Mouse (Mus musculus): ENCODE data around the gene Kcns1. TPM values are rescaled to one million over a fixed set of nuclear protein-coding genes. Genes with fewer than 3 reads are reported as not detected.
"Not testable (repeated sequence)": the region's sequence is repeated elsewhere in the genome, so short reads cannot be mapped to it uniquely, and the experiment has no call there.

Kcns1 gene
- not detected for polyA plus RNA-seq (2021)

- DNase-seq (ENCODE audit: low read depth, low spot score) (no peak), ATAC-seq (no peak)
- H3K27me3 ChIP-seq = no peaks in the 10 kb centered on the region
- in situ Hi-C loops (cut with MboI; ENCODE audit: low pct_unique_long_range_greater_than_20kb) = no loop called here
- no peak for TF ChIP-seq CTCF (IDR thresholded peaks at IDR 0.05)
- ChIA-PET CTCF (no interaction called here), POLR2A (no interaction called here)
Observed at GRCm38 (mm10) chr2:164170902-164171301, at the start of gene Kcns1. Kcns1 (minus strand) TSS chr2:164171113.

DNA sequence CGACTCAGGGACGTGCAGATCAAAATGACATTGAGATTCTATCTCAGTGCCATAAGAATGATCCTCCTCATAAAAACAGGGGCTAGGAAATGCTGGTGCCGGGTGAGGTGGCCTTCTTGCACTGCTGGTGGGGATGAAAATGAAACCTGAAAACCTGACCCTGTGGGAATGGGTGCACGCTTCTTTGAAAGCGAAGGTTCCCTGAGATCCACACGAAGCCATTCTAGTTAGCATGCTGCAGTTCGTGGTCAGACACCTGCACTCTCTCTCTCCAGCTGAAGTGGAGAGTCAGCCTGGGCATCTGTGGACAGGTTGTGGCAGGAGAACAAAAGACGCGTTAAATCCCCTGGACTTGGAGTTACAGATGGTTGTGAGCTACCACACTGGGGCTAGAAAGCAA lies 48.4 kb upstream of the Kcns1 start:
- TF ChIP-seq CTCF (IDR thresholded peaks at IDR 0.05) = no peak
- peaks cover 20% of the 10 kb centered on the region for H3K27me3 ChIP-seq

GRCm38 (mm10) chr2:164212711-164213110 lies 41.8 kb upstream of the Kcns1 start:
- ATAC-seq = no peak
- in situ Hi-C loops (cut with MboI; ENCODE audit: low pct_unique_long_range_greater_than_20kb) = no loop called here
- TF ChIP-seq CTCF (IDR thresholded peaks at IDR 0.05) = no peak
- ChIA-PET CTCF (no interaction called here), POLR2A (interaction anchor here (0.6 kb wide), 1 partner anchor 441 kb away, joined by 3 read pairs; no protein-coding TSS in a partner anchor)
- H3K27me3 ChIP-seq = peaks cover 9% of the 10 kb centered on the region
- DNase-seq (ENCODE audit: low read depth, low spot score) = no peak

More for the DNA sequence above, 48.4 kb upstream of the Kcns1 start:
- CTCF ChIA-PET = no interaction called here
- ATAC-seq (no peak), DNase-seq (ENCODE audit: low read depth, low spot score) (no peak)
- in situ Hi-C loops (cut with MboI; ENCODE audit: low pct_unique_long_range_greater_than_20kb) = no loop called here
- POLR2A ChIA-PET = no interaction called here

- TF ChIP-seq CTCF (IDR thresholded peaks at IDR 0.05) = no peak
- in situ Hi-C loops (cut with MboI; ENCODE audit: low pct_unique_long_range_greater_than_20kb) = no loop called here
- ChIA-PET CTCF (no interaction called here), POLR2A (no interaction called here)
- DNase-seq (ENCODE audit: low read depth, low spot score) = no peak
- peaks cover 15% of the 10 kb centered on the region for H3K27me3 ChIP-seq
- ATAC-seq = no peak
Observed at GRCm38 (mm10) chr2:164210892-164211291, 40.0 kb upstream of the Kcns1 start.

DNA sequence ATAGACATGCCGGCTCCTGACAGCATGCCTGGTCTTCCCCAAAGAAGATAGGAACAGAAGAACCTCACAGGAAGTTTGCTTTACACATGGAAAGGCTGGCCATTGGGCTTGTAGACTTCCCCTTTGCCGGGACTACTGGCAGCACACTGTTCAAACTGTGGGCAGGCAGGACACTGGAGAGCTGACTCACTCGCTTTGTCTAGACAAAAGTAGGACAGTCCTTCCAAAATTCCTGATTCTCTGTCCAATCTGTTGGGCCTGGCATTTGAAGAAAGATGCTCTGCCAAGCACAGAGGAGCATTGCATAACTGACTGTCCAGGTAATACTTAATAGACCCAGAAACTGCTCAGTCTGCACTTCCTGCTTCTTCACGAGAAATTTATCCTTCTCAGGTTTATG lies 35.8 kb upstream of the Kcns1 start:
- CTCF ChIA-PET = no interaction called here
- ATAC-seq (no peak), DNase-seq (ENCODE audit: low read depth, low spot score) (peak; percentile 9)
- in situ Hi-C loops (cut with MboI; ENCODE audit: low pct_unique_long_range_greater_than_20kb) = no loop called here
- no peak for TF ChIP-seq CTCF (IDR thresholded peaks at IDR 0.05)
- peaks cover 6% of the 10 kb centered on the region for H3K27me3 ChIP-seq
- POLR2A ChIA-PET = no interaction called here

DNA sequence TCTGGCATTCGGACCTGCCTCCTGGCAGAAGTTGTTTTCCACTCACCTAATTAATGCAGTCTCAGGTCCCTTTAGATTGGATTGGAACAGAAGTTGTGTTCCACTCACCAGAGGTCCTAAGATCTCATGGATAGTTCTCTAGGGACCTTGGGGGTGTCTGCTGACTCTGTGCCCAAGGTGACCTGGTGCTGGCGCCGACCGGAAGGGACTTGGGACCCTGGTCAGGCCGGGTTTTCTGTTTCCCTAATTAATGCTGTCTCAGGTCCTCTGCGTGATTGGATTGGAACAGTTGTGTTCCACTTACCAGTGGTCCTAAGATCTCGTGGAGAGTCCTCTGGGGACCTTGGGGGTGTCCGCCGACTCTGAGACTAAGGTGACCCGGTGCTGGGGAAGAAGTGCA lies 35.1 kb upstream of the Kcns1 start:
- in situ Hi-C loops (cut with MboI; ENCODE audit: low pct_unique_long_range_greater_than_20kb); ATAC-seq; CTCF ChIA-PET: not testable (repeated sequence)

DNA sequence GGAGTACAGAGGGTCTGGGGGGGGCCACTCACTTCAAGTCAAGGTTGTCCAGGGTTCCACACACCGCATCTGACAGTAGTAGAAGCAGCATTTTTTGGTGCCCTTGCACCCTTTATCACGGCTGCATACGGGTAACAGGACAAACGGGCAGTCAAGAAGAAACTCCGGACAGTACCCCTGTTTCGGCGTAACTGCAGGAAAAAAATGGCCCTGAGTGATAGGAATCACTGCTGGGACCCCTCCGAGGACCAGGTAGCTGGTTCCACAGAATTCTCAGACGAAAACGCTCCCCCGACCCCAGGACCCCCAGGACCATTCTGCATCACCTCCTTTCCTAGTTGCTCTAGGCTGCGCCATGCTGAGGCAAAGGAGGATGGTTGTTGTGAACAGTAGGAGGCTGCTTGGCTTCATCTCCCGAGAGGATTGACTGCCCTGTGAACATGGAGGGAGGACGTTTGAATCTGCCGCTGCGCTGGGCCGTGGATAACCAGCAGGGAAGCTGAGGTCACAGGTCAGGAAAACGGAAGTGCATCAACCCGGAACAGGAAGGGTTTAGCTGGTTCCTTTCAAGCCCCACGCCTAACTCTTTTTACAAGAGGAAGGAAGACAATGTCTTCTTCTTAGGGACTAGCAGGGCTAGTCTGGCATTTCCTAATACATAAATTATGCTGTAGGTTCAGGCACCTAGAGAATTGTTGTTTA lies 28.9 kb upstream of the Kcns1 start, which contains the start of gene Wfdc15a:
Gene Wfdc15a, minus strand, starts transcription at position 505 of the 702 bp plus-strand sequence.
- DNase-seq (ENCODE audit: low read depth, low spot score) (no peak), ATAC-seq (no peak)
- POLR2A ChIA-PET = no interaction called here
- in situ Hi-C loops (cut with MboI; ENCODE audit: low pct_unique_long_range_greater_than_20kb) = no loop called here
- CTCF ChIA-PET = no interaction called here
- TF ChIP-seq CTCF (IDR thresholded peaks at IDR 0.05) = no peak
- H3K27me3 ChIP-seq = no peaks in the 10 kb centered on the region

More for the DNA sequence above, 35.1 kb upstream of the Kcns1 start:
- H3K27me3 ChIP-seq; POLR2A ChIA-PET; DNase-seq (ENCODE audit: low read depth, low spot score): not testable (repeated sequence)

GRCm38 (mm10) chr2:164196700-164196990 lies 25.7 kb upstream of the Kcns1 start:
- in situ Hi-C loops (cut with MboI; ENCODE audit: low pct_unique_long_range_greater_than_20kb) = no loop called here
- CTCF ChIA-PET = no interaction called here
- ATAC-seq = no peak
- H3K27me3 ChIP-seq = peaks cover 6% of the 10 kb centered on the region
- DNase-seq (ENCODE audit: low read depth, low spot score) = no peak
- POLR2A ChIA-PET = no interaction called here
- TF ChIP-seq CTCF (IDR thresholded peaks at IDR 0.05) = no peak

DNA sequence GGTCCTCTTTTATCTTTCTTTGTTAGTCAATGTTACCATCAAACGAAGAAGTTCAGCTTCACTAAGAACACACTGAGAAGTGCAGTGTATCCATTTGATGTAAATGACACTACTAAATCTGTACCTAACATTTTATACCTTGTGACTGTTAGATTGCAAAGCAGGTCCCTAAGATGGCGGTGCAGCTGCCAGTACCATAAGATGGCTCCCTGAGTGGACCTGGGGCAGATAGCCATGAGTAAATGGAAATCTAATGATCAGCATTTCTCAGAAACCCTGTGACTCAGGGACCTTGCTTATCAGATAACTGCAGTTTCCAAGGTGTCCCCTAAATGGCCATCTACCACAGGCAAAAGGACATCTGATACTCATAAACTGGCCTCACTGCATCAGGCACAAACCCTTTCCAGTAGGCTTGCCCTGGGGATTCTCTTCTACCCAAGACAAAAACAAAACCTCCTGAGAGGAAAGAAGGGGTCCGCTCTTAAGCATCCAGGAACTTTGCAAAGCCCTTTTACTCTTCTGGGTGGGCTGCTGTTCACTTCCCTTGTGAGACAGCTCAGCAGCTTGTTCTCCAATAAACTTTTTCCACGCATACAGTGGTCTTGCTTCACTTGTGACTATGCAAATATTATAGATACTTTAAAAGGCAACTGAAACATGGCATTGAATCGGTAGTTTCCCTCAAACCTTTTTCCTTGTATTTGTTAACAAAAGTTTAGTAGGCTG lies 25.2 kb upstream of the Kcns1 start:
- H3K27me3 ChIP-seq = peaks cover 6% of the 10 kb centered on the region
- in situ Hi-C loops (cut with MboI; ENCODE audit: low pct_unique_long_range_greater_than_20kb) = no loop called here
- ChIA-PET POLR2A (no interaction called here), CTCF (no interaction called here)
- no peak for DNase-seq (ENCODE audit: low read depth, low spot score)
- ATAC-seq = no peak
- TF ChIP-seq CTCF (IDR thresholded peaks at IDR 0.05) = no peak

GRCm38 (mm10) chr2:164194959-164195630 lies 24.2 kb upstream of the Kcns1 start:
- H3K27me3 ChIP-seq = peaks cover 6% of the 10 kb centered on the region

DNA sequence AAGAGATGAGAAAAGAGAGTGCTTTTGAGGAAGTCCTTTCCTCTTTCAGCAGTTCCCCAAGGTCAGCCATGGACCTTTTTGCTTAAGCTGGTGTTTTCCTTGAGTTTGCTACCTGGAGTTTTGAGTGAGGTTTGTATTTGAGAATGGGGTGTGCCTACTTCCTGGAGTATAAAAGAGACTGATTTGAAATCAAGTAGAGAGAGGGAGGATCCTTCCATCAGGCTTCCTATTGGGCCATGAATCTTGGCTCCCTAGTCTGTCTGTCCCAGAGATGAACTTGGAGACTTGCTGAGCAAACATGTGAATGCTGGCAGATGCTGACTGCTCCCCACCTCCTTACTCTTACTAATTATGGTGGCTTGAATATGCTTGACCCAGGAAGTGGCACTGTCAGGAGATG lies 21.4 kb upstream of the Kcns1 start:
- POLR2A ChIA-PET = no interaction called here
- H3K27me3 ChIP-seq = peaks cover 6% of the 10 kb centered on the region
- CTCF ChIA-PET = no interaction called here
- ATAC-seq (no peak), DNase-seq (ENCODE audit: low read depth, low spot score) (no peak)
- TF ChIP-seq CTCF (IDR thresholded peaks at IDR 0.05) = no peak
- in situ Hi-C loops (cut with MboI; ENCODE audit: low pct_unique_long_range_greater_than_20kb) = no loop called here

More at GRCm38 (mm10) chr2:164194959-164195630, 24.2 kb upstream of the Kcns1 start:
- ChIA-PET CTCF (no interaction called here), POLR2A (no interaction called here)
- TF ChIP-seq CTCF (IDR thresholded peaks at IDR 0.05) = no peak
- no peak for ATAC-seq
- no peak for DNase-seq (ENCODE audit: low read depth, low spot score)
- in situ Hi-C loops (cut with MboI; ENCODE audit: low pct_unique_long_range_greater_than_20kb) = no loop called here

All from Patski (cell line).